Mouse (Mus musculus) cerebellum, adult 9-10 months (tissue): ENCODE results near the gene Ptprk.

Experiments
- DNase-seq: peaks from one replicate; pipeline ENCODE4 v3.0.0; 2022

Gene Ptprk

DNA sequence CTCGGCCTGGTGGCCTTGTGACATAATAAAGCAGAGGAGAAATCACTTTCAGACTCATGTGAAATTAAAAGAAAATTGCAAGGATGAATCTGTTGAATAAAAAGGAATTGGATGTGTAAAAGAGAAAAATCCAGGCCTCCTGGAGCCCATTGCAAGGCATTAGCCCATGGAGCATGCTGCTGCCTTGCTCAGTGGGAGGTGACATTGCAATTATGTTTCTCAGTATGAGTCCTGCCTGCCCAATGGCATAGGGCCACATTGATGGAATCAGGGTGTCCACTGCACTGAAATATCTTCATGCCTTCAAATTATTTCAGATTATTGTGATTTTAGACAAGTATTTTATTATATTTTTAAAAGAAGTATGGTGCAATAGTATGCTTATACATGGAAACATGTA lies 376.0 kb downstream of the Ptprk start:
- peak; percentile 31 for DNase-seq

DNA sequence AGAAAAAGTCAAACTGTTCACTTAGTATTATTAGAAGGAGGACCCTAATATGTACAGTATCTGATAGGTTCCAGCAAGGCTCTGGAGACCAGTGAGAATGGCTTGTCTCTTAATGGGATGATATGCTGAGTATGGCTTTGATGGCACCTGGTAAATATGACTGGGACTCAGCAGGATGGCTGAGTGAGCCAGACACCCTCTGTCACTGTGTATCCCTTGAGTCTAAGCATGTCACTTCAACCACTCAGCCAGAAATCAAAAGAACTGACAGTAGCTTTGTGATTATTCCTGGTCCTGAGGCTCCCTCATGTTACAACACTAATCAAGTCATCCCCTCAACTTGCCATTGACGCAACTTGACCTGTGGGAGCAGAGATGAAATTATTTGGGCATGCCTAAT lies 383.4 kb downstream of the Ptprk start:
- no peak for DNase-seq

DNA sequence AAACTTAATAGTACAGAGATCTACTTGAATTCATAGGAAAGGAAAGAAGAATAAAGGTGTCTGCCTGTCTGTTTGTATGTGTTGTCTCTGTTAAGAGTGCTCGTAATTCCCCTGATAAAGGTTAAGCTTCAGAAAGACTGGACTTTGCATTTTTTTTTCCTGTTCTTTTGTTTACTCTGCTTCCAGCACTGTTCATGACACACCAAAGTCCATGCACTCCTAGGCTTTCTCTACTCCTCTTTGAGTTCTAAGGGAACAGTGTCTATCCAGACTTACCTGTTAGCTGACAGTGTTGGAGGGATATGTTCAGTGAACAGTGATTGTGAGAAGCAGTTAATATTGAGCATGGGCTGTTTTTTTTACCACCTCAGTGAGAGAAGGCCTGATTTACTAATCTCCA lies 385.3 kb downstream of the Ptprk start:
- no peak for DNase-seq

DNA sequence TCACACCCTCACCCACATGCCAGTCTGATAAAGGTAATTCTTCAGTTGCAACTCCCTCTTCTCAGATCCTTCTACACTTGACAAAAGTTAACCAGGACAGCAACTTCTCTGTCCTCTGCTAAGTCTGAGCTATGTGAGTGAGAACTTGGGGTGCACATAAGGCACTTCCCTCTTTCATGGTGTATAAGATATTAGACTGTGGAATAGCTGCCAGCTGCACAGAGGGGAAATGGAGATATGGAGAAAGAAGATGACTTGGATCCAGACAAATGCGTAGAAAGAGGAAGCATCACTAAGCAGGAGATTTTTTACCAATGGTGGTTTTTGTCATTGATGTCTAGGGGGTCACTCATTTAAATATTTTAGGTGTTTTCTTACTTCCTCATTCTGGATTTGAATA lies 389.1 kb downstream of the Ptprk start:
- no peak for DNase-seq

DNA sequence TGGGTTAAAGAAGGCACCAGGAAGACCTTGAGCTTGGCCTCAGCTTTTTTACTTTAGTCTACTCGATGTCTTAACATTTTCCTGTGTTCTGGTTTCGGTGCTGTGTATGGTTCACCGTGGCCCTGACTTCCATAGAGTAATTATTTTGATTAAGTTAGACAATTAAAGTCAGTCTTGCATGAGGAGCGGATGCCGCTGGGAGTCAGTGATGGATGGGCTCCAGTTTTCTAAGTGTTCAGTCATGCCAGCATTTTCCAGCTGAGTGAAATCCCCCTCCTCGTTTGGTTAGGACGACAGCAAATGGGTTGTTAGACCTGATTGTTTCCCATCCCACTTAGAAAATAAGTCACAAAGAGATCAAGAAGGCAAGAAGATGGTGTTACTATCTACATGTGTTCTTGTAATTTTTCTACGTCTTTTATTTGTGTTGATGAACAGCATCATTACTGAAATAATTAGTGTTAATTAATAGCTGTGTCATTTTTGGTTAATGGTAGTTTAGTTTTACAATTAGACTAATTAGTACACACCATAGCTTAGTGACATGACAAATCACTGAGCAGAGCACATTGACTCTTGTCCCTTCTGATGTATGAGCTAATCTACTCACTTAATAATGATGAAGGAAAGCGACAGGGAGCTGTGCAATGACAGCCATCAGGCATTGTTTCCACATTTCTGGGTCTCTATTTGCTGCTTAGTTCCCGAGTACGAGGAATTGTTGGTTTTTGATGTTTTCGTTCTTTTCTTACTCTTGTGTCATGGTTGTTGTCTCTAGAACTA lies 390.3 kb downstream of the Ptprk start:
- no peak for DNase-seq

DNA sequence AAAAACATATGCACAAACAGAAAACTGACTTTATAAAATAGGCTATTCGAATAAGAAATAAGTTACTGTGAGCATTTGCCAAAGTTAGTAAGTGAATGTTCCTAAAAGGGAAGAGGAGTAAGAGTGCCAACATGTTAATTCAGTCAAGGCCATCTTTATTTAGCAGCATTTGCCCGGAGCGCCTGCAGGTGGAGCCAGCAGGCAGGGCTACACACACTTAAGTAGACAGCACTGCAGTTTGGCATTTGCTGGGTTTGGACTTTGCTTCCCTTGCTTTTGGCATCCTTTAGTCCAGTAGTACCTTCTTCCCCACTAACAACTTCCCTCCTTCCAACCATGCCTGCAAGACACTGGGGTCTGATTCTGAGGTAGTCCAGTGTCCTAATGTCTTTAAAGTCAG lies 411.0 kb downstream of the Ptprk start:
- DNase-seq = peak; percentile 62

DNA sequence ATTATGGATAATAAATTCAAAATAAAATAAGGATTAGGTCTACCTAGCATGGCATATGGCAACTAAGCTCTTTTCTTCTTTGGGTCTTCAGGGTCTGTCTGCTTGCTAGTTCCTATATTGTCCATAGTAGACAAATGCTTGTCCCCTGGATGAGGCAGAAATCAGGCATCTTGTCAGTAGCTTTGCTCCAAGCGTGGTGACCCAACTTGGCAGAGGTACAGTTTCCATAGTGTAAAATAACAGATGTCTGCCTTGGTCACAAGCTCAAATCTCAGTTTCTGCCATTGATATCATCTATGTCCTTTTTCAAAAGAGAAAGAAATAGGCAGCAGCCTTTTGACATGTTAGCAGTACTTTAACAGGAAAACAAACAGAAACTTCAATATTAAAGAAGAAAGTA lies 416.4 kb downstream of the Ptprk start:
- peak; percentile 34 for DNase-seq

DNA sequence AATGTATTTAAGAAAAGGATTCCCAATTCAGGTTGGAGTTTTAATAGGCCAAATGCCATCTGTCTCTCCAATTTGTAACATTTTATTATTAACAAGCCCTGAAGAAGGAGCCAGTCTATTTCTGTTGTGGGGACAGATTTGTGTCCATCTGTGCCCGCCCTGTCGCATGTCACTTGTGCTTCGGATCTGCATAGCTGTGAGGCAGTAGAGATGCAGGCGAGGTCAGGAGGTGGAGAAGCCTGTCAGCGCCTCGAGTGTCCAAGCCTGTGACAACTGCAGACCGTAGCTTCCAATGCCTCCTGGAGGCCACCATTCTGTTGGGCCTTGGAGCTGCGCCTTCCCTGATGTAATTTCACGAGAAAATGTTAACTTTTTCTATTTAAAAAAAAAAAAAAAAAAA lies 417.6 kb downstream of the Ptprk start:
- peak; percentile 84 for DNase-seq

DNA sequence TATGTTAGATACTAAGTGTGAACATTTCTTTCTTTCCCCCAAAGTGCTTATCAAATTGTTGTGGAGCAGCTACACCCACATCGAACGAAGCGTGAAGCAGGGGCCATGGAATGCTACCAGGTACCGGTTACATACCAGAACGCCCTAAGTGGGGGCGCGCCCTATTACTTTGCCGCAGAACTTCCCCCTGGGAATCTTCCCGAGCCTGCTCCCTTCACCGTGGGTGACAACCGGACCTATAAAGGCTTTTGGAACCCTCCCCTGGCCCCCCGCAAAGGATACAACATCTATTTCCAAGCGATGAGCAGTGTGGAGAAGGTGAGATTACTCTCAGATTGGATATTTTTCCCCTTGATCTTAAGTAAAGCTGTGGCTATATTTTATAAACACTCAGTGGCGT lies 418.2 kb downstream of the Ptprk start:
- peak; percentile 31 for DNase-seq

DNA sequence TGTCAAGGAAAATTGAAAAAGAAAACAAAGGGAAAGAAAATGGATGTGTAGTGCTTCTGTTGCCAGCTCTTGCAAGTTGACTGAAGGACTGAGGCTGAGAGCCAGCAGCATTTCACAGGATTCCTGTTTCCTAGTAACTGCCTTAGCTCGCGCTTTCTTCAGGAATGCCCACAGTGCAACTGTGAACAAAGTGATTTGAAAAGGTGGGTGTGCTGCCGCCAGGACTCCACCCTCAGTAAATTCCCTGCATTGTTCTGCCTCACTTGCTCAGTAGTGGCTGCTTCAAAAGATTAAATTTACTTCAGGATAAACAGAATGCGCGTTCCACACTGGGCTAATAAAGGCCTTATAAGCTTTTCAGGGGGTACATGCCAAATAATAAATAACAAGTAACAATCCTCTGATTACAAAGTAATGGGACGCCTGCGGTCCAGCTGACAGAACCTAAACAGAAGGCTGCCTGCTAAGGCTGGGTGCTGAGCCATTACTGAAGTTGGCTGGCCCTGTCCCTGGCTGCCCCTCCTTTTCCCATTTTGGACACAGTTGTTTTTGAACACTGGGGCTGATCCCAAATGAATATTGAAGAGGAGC lies 418.7 kb downstream of the Ptprk start:
- peak; percentile 45 for DNase-seq

DNA sequence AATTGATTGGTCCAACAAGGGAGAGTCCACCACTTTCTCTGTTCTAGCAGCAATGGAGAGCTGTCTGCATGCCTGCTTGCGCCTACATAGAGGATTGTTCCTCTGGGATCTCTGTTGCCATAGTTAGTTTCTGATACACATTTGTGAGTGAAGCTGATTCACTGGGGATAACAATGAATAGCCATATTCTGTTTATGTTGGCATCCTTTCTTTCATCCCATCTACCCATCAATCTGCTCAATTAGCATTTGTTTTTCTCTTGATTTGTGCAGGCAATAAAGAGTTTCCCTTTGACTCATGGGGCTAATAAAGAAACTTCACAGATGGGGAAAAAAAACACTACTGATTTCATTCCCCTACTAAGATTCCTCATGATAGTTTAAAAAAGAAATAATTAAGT lies 423.2 kb downstream of the Ptprk start:
- DNase-seq = no peak

DNA sequence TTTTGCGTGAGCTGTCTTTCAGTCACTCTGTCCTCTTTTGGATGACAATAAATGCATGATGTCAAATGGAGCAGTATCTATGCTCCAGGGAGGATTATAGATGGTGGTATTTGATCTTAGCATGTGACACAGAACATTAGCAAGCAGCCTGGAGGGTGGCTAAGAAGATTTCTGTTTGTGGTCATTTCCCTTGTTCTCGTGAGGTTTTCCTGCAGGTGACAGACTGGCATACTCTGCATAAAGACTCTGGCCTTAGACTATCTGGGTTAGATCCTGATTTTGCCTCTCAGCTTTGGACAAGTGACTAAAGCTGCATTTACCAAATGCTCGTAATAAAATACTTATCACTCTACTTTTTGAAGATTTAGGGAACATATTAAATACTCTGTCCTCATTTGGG lies 423.9 kb downstream of the Ptprk start:
- no peak for DNase-seq

DNA sequence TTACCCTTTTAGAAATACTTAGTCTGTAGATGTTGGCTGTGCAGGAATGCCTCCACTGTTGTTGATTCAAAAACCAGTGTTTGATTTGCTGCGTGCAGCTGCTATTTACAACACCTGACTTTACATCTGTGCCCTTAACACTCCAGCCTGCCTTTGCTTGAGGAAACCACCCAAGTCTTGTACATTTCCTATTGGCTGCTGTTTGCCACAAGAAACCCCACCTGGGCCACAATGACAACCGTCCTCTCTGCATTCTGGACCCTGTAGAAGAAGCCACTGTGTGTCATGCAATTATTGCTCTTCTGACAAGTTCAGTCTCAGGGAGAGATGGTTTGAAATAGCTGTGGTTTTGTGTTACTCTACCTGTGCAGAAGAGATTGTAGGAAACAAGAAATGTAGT lies 439.0 kb downstream of the Ptprk start:
- no peak for DNase-seq

DNA sequence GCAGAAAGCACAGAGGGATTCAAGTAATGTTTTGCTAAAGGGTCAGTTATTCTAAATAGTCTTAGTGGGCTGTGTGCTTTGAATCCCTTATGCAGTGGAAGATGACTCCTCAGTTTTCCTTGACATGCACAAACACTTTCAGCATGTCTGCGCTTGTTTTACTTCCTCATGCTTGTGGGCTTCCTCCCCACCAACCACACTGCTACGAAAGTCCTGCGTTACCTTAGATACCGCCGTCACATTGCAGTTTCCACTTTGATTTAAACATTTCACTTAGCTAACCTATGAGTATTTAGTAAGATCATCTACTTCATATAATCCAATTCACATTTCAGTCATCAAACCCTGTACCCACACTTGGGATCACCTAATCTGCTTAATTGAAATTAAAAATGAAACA lies 441.5 kb downstream of the Ptprk start:
- DNase-seq = no peak

DNA sequence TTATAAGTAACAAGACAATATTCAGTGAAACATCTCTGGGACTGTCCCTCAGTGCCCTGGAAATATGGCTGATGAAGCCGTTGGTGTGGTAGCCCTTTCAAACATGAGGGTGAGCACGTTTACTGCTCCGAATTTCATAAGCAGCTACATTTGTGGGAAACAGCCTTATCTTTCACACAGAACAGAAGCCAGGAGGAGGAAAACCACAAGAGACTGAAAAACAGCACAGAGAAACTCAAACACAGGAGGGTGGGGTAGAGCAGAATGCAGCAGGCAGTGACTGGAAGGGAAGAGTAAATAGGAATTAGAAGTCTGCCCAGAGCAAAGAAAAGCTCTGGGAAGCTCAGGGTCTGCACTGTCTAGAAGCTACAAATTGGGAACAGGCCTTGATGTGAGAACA lies 443.7 kb downstream of the Ptprk start:
- DNase-seq = no peak

DNA sequence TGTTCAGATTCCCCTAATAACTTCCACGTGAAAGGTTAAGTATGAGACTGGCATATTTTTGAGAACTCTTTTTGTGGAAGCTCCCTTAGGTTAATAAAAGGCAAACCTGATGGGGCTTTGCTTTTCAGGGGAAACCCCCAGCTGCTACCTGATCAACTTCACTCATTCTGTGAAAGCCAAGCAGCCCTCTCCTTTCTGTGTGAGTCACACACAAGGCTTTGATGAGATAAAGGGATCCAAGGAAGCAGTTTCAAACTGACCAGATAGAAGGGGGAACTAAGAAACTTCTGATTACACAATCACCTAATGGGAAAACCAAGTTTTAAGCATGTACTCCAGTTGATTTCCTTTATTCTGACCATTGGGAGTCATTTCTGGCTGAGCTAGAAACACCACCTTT lies 445.2 kb downstream of the Ptprk start:
- DNase-seq = no peak

DNA sequence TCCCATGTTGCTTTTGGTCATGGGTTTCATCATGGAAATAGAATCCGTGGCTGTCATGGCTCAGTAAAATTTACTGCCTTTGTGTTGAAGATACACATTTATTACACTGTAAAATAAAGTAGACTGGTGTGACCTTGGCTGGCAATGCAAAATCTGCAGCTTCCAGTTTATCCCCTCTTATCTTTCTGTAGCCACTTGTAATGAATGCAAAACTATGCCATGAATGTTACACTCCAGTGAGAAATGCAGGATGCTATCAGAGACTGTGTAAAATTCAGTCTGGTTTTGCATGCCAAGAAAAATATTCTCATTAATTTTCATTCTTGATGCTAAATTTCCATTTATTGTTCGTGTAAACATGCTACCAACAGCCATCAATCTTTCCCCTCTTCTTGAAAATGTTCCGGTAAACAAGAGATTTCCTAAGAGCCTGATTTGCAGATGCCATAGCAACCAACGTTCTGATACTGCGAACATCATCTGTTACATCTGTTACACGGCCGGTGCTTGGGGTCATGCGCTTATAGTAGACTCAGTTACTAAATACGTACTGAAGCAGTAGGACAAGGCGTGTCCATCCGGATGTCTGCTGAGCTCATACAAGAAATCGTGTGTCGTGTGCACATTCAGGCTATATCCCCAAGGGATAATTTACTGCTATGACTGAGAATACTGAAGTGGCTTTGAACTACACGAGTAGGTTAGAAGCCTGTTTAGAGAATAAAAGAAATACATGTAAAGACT lies 449.5 kb downstream of the Ptprk start:
- no peak for DNase-seq

DNA sequence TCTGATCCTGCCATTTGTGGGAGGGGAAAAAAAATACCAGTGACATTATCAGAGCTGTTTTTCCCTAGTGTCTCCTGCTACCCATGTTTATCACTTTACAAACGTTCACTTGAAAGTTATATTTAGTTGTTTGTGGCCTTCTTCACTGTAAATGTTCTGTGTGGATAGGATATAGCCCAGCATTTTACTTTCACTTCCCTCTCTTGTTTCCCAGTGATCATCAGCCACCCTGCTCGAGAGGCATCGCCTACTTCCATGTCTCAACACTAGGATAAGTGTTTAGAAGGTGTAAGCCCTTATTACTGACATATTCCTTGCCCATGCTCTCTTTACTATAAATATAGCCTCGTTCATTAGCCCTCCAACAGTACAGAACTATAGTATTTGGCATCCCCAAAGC lies 466.0 kb downstream of the Ptprk start:
- no peak for DNase-seq

DNA sequence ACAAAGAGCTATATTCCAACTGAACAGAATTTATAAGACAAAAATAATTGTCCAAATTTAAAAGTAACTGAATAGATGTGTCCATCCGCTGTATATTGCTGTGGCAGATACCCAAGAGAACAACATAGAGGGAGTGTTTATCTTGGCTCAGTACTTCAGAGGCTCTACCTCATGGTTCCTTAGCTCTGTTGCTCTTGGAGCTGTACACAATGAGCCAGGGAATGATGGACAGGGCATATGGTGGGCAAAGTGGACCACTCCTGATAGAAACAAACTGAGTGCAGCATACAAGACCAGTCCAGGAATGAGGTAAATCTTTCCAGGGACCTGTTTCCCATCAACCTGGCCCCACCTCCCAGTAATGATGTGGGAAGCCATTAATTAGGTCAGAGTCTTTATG lies 468.1 kb downstream of the Ptprk start:
- DNase-seq = no peak

DNA sequence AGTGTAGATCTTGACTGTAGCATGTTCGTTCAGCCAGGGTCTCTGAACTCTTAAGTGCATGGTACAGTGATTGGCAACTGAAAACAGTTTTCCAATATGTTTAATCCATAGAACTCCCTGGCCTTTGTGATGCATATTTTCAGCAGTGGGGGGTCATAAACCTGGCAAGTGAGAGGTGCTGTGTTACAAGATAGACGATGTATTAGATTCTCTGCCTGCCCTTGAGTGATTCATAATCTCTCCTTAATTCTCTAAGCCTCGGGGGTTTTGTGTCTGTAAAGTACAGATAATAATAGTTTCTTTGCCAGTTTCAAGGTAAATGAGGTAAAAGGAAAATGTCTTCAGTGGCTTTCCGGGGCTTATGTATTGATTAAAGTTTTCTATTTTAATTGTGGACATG lies 475.9 kb downstream of the Ptprk start:
- no peak for DNase-seq

DNA sequence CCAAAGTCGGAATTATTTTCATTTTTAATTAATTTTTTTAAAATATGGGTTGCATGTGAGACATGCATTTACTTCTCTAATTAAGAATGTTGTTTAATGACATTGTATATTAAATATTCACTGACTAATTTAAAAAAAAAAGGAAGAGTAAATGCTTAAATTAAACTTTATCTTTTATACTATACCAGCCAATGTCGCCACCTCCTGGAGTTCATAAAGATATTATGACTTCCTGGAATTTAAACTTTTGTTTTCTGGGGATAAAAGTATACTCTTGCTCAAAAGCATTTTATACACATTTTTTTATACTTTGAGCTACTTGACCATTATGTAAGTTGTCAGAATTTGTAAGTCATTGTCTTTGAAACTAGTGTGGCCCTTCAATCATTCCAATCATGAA lies 477.4 kb downstream of the Ptprk start:
- DNase-seq = no peak

DNA sequence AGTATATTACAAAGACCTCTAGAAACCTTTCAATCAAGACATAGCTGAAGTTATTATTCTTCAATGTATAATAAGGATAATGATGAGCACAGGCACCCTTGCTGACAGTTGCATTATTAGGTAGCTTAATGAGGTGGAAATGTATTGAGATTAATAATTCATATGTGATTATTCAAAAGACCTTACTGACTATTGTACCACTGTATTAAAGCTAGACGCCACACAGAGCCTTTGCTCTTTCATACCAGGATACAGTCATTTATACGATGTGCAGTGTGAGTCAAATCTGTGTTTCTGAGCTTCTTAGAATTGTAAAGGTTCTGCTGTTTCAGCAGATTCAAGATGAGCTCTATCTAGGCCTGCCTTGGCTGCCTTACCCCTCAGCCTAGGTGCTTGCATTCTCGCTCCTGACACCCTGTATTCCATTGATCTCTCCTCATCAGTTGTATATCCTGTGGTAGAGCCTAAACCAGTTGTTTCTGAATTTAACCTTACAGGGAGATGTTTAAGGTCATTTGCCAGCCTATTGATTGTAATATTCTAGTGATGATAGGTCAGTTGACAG lies 489.6 kb downstream of the Ptprk start:
- DNase-seq = no peak

DNA sequence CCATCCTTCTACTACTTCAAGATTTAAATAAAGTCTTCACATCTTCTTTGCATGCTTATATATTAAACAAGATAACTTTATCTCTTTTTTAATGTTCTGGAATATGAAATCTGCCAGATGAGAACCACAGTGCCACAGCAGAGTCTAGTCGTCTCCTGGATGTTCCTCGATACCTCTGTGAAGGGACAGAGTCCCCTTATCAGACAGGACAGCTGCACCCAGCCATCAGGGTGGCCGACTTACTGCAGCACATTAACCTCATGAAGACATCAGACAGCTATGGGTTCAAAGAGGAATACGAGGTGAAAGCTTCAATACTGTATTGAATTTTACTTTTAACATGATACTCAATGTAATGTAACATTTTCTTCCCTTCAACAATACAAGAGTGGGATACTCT lies 491.8 kb downstream of the Ptprk start:
- no peak for DNase-seq

DNA sequence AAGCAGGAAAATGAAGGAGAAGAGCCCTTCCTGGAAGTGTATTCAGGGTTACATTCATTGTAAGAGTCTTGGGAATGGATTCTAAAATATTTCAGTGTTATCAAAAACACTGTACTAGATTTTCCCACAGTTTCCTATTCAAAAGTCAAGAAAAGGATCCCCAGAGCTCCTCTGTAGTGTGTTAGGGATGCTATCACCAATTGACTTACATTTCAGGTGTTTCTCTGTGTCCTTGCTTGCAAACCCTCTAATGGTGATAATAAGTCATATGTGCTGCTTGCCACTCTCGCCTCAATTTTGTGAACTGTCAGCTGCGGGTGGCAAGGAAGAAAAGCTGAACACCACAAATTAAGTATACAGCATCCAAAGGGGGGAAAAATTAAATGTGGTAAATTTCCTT lies 492.2 kb downstream of the Ptprk start:
- DNase-seq = no peak
